Mouse (Mus musculus): Measurements from ENCODE around the gene Tprg. TPM values are rescaled to one million over a fixed set of nuclear protein-coding genes. Genes with fewer than 3 reads are reported as not detected.
A peak's percentile ranks its signal among the peaks of the same experiment; 100 is the strongest.

Gene Tprg
- total and polyA plus RNA-seq, 3 experiments: not detected

GRCm38 (mm10) chr16:25335058-25335703, 48.6 kb downstream of the Tprg start:
- Histone ChIP-seq H3K27me3 (ENCODE audit: control insufficient read depth, insufficient read depth, low read length) (no peaks in the 10 kb centered on the region), H3K36me3 (ENCODE audit: control insufficient read depth, insufficient read depth, low read length) (no peaks in the 10 kb centered on the region), H3K9ac (ENCODE audit: low read depth, low read length) (no peak overlapping the region), H3K27ac (no peak overlapping the region), H3K4me3 (no peak overlapping the region), H3K4me1 (ENCODE audit: control insufficient read depth, insufficient read depth, low read length) (no peaks in the 10 kb centered on the region), H3K79me2 (replicated peaks; ENCODE audit: control insufficient read depth, insufficient read depth, low read length) (no peaks in the 10 kb centered on the region)
- intact Hi-C loops (cut with DNase I): no loop called here
- TF ChIP-seq POLR2A (IDR thresholded peaks at IDR 0.05; ENCODE audit: insufficient read depth, low read depth, low read length) (no peak), EP300 (IDR thresholded peaks at IDR 0.05; ENCODE audit: insufficient read depth, low read depth, low read length) (no peak), CTCF (IDR thresholded peaks at IDR 0.05) (no peak)
- DNase-seq: no peak
- WGBS: 56% methylated on average over 4 of the region's 4 CpGs

- intact Hi-C loops (cut with DNase I): loop anchor here (5.0 kb wide), 1 partner anchor 277 kb away; no protein-coding TSS in a partner anchor
- TF ChIP-seq POLR2A (IDR thresholded peaks at IDR 0.05; ENCODE audit: insufficient read depth, low read depth, low read length) (no peak), CTCF (IDR thresholded peaks at IDR 0.05) (peak; percentile 78)
- no peak overlapping the region for H3K4me3 ChIP-seq
- H3K27me3 ChIP-seq (ENCODE audit: control insufficient read depth, insufficient read depth, low read length): no peaks in the 10 kb centered on the region
- DNase-seq: peak; percentile 42
- no peaks in the 10 kb centered on the region for H3K4me1 ChIP-seq (ENCODE audit: control insufficient read depth, insufficient read depth, low read length)
- WGBS: under 1% methylated on average over 3 of the region's 3 CpGs
- no peak overlapping the region for H3K27ac ChIP-seq
- H3K36me3 ChIP-seq (ENCODE audit: control insufficient read depth, insufficient read depth, low read length): no peaks in the 10 kb centered on the region
- H3K9ac ChIP-seq (ENCODE audit: low read depth, low read length): no peak overlapping the region
- H3K79me2 ChIP-seq (replicated peaks; ENCODE audit: control insufficient read depth, insufficient read depth, low read length): no peaks in the 10 kb centered on the region
These were observed 63.0 kb downstream of the Tprg start for GRCm38 (mm10) chr16:25349626-25350025.

- Histone ChIP-seq H3K27ac (no peak overlapping the region), H3K9ac (ENCODE audit: low read depth, low read length) (no peak overlapping the region), H3K36me3 (ENCODE audit: control insufficient read depth, insufficient read depth, low read length) (no peaks in the 10 kb centered on the region), H3K4me1 (ENCODE audit: control insufficient read depth, insufficient read depth, low read length) (no peaks in the 10 kb centered on the region), H3K4me3 (no peak overlapping the region), H3K79me2 (replicated peaks; ENCODE audit: control insufficient read depth, insufficient read depth, low read length) (no peaks in the 10 kb centered on the region), H3K27me3 (ENCODE audit: control insufficient read depth, insufficient read depth, low read length) (no peaks in the 10 kb centered on the region)
- WGBS: 70% methylated on average over 7 of the region's 7 CpGs
- TF ChIP-seq EP300 (IDR thresholded peaks at IDR 0.05; ENCODE audit: insufficient read depth, low read depth, low read length) (no peak), POLR2A (IDR thresholded peaks at IDR 0.05; ENCODE audit: insufficient read depth, low read depth, low read length) (no peak), CTCF (IDR thresholded peaks at IDR 0.05) (no peak)
- no peak for DNase-seq
- intact Hi-C loops (cut with DNase I): no loop called here
These were observed 81.2 kb downstream of the Tprg start for GRCm38 (mm10) chr16:25367834-25368233.

GRCm38 (mm10) chr16:25369984-25370412, 83.4 kb downstream of the Tprg start:
- Histone ChIP-seq H3K36me3 (ENCODE audit: control insufficient read depth, insufficient read depth, low read length) (no peaks in the 10 kb centered on the region), H3K79me2 (replicated peaks; ENCODE audit: control insufficient read depth, insufficient read depth, low read length) (no peaks in the 10 kb centered on the region), H3K4me3 (no peak overlapping the region), H3K27me3 (ENCODE audit: control insufficient read depth, insufficient read depth, low read length) (no peaks in the 10 kb centered on the region), H3K4me1 (ENCODE audit: control insufficient read depth, insufficient read depth, low read length) (no peaks in the 10 kb centered on the region), H3K9ac (ENCODE audit: low read depth, low read length) (no peak overlapping the region), H3K27ac (no peak overlapping the region)
- DNase-seq: no peak
- WGBS: 62% methylated on average over 5 of the region's 5 CpGs
- intact Hi-C loops (cut with DNase I): no loop called here
- TF ChIP-seq POLR2A (IDR thresholded peaks at IDR 0.05; ENCODE audit: insufficient read depth, low read depth, low read length) (no peak), EP300 (IDR thresholded peaks at IDR 0.05; ENCODE audit: insufficient read depth, low read depth, low read length) (no peak)

GRCm38 (mm10) chr16:25374121-25374520, 87.5 kb downstream of the Tprg start:
- intact Hi-C loops (cut with DNase I): no loop called here
- DNase-seq: peak in 1 of 2 experiments; percentile 21
- H3K9ac ChIP-seq (ENCODE audit: low read depth, low read length): no peak overlapping the region
- no peaks in the 10 kb centered on the region for H3K36me3 ChIP-seq (ENCODE audit: control insufficient read depth, insufficient read depth, low read length)
- no peaks in the 10 kb centered on the region for H3K27me3 ChIP-seq (ENCODE audit: control insufficient read depth, insufficient read depth, low read length)
- no peaks in the 10 kb centered on the region for H3K4me1 ChIP-seq (ENCODE audit: control insufficient read depth, insufficient read depth, low read length)
- no peak overlapping the region for H3K4me3 ChIP-seq
- WGBS: 32% methylated on average over 4 of the region's 4 CpGs
- no peak overlapping the region for H3K27ac ChIP-seq
- H3K79me2 ChIP-seq (replicated peaks; ENCODE audit: control insufficient read depth, insufficient read depth, low read length): no peaks in the 10 kb centered on the region
- TF ChIP-seq POLR2A (IDR thresholded peaks at IDR 0.05; ENCODE audit: insufficient read depth, low read depth, low read length) (no peak), EP300 (IDR thresholded peaks at IDR 0.05; ENCODE audit: insufficient read depth, low read depth, low read length) (no peak), CTCF (IDR thresholded peaks at IDR 0.05) (no peak)

GRCm38 (mm10) chr16:25374775-25375174, 88.2 kb downstream of the Tprg start:
- no peak overlapping the region for H3K4me3 ChIP-seq
- no peak for DNase-seq
- H3K79me2 ChIP-seq (replicated peaks; ENCODE audit: control insufficient read depth, insufficient read depth, low read length): no peaks in the 10 kb centered on the region
- H3K4me1 ChIP-seq (ENCODE audit: control insufficient read depth, insufficient read depth, low read length): no peaks in the 10 kb centered on the region
- 52% methylated on average over 5 of the region's 5 CpGs for WGBS
- intact Hi-C loops (cut with DNase I): no loop called here
- no peaks in the 10 kb centered on the region for H3K27me3 ChIP-seq (ENCODE audit: control insufficient read depth, insufficient read depth, low read length)
- H3K36me3 ChIP-seq (ENCODE audit: control insufficient read depth, insufficient read depth, low read length): no peaks in the 10 kb centered on the region
- H3K27ac ChIP-seq: no peak overlapping the region
- no peak overlapping the region for H3K9ac ChIP-seq (ENCODE audit: low read depth, low read length)
- TF ChIP-seq CTCF (IDR thresholded peaks at IDR 0.05) (peak; percentile 51), EP300 (IDR thresholded peaks at IDR 0.05; ENCODE audit: insufficient read depth, low read depth, low read length) (no peak)
